9 mouse cellular contexts compared by ENCODE assay signal in genomic region chr11:4053586-4053985, GRCm38 (mm10). TPM values are rescaled to one million over a fixed set of nuclear protein-coding genes. Genes with fewer than 3 reads are reported as not detected.
DNase-seq lines count a peak whose midpoint lies in the region; ATAC-seq and TF ChIP-seq lines count a peak whose summit lies in the region.
"Had no signal": no experiment of that assay in that cellular context is flagged by ENCODE, and none has a peak within 500 bp of the region (broad histone marks: within the 10 kb centered on the region; RNA-seq: fewer than 3 reads in every experiment).

No protein-coding gene starts in this region.

- no peaks in the 10 kb centered on the region for H3K4me1 ChIP-seq in kidney, embryonic 16.5 days (ENCODE audit: insufficient read depth, low read length)
- H3K4me1 ChIP-seq in embryonic facial prominence, embryonic 14.5 days (ENCODE audit: control insufficient read depth, insufficient read depth, low read length) = no peaks in the 10 kb centered on the region
- no peaks in the 10 kb centered on the region for H3K4me1 ChIP-seq in limb, embryonic 14.5 days (ENCODE audit: control insufficient read depth, insufficient read depth, low read length)
- H3K4me1 ChIP-seq: heart, embryonic 13.5 days had no signal

- no peak overlapping the region for H3K4me3 ChIP-seq in kidney, embryonic 16.5 days (ENCODE audit: low read length)
- H3K4me3 ChIP-seq in embryonic facial prominence, embryonic 14.5 days (ENCODE audit: low read depth, low read length) = no peak overlapping the region
- H3K4me3 ChIP-seq in limb, embryonic 14.5 days (replicated peaks; ENCODE audit: low read length) = no peak overlapping the region
- H3K4me3 ChIP-seq: heart, embryonic 13.5 days had no signal

- no peak for TF ChIP-seq POLR2A in limb, embryonic 14.5 days (IDR thresholded peaks at IDR 0.05; ENCODE audit: borderline replicate concordance, extremely low read depth, insufficient read depth, insufficient read length)

- WGBS in kidney, embryonic 16.5 days = 17% methylated on average over 5 of the region's 5 CpGs
- 10% methylated on average over 5 of the region's 5 CpGs for WGBS in embryonic facial prominence, embryonic 14.5 days
- 14% methylated on average over 5 of the region's 5 CpGs for WGBS in limb, embryonic 14.5 days

- no peak overlapping the region for H3K9ac ChIP-seq in kidney, embryonic 16.5 days (replicated peaks; ENCODE audit: low read length)
- H3K9ac ChIP-seq in embryonic facial prominence, embryonic 14.5 days (ENCODE audit: low read depth, low read length) = no peak overlapping the region
- H3K9ac ChIP-seq in limb, embryonic 14.5 days (ENCODE audit: low read depth, low read length, severe bottlenecking) = no peak overlapping the region
- H3K9ac ChIP-seq: heart, embryonic 13.5 days had no signal

- DNase-seq in kidney, adult 18-20 months = peak; percentile 79
- DNase-seq in adrenal gland, postnatal 4 days (ENCODE audit: low spot score in 2 of 2) = peak; percentile 48 to 57
- peak; percentile 58 for DNase-seq in embryonic facial prominence, embryonic 14.5 days (ENCODE audit: low spot score)
- DNase-seq in kidney, adult 8-10 months = peak; percentile 79 to 84
- peak; percentile 37 for DNase-seq in limb, embryonic 14.5 days (ENCODE audit: low spot score)
- peak; percentile 52 for DNase-seq in ovary, postnatal 36 days (ENCODE audit: low spot score)
- DNase-seq in thymus, postnatal 25 days = peak; percentile 60

- no peak overlapping the region for H3K27ac ChIP-seq in kidney, embryonic 16.5 days (ENCODE audit: low read length)
- no peak overlapping the region for H3K27ac ChIP-seq in embryonic facial prominence, embryonic 14.5 days (replicated peaks; ENCODE audit: low read depth, low read length)
- no peak overlapping the region for H3K27ac ChIP-seq in limb, embryonic 14.5 days (replicated peaks; ENCODE audit: low read depth, low read length)
- H3K27ac ChIP-seq: heart, embryonic 13.5 days had no signal

- no peaks in the 10 kb centered on the region for H3K36me3 ChIP-seq in kidney, embryonic 16.5 days (ENCODE audit: insufficient read depth, low read length)
- H3K36me3 ChIP-seq in embryonic facial prominence, embryonic 14.5 days (ENCODE audit: control insufficient read depth, insufficient read depth, low read length) = no peaks in the 10 kb centered on the region
- H3K36me3 ChIP-seq in limb, embryonic 14.5 days (ENCODE audit: control insufficient read depth, insufficient read depth, low read length) = no peaks in the 10 kb centered on the region
- H3K36me3 ChIP-seq: heart, embryonic 13.5 days had no signal

- H3K27me3 ChIP-seq in kidney, embryonic 16.5 days (ENCODE audit: insufficient read depth, low read length) = no peaks in the 10 kb centered on the region
- H3K27me3 ChIP-seq in embryonic facial prominence, embryonic 14.5 days (replicated peaks; ENCODE audit: control insufficient read depth, insufficient read depth, low read length) = no peaks in the 10 kb centered on the region
- no peaks in the 10 kb centered on the region for H3K27me3 ChIP-seq in limb, embryonic 14.5 days (ENCODE audit: control insufficient read depth, insufficient read depth, low read length)
- H3K27me3 ChIP-seq: heart, embryonic 13.5 days had no signal

- H3K9me3 ChIP-seq in kidney, embryonic 16.5 days (ENCODE audit: low read length) = no peaks in the 10 kb centered on the region
- H3K9me3 ChIP-seq in embryonic facial prominence, embryonic 14.5 days (ENCODE audit: control insufficient read depth, low read length) = no peaks in the 10 kb centered on the region
- no peaks in the 10 kb centered on the region for H3K9me3 ChIP-seq in limb, embryonic 14.5 days (ENCODE audit: control insufficient read depth, low read length)
- H3K9me3 ChIP-seq: heart, embryonic 13.5 days had no signal

- no peak for ATAC-seq in kidney, embryonic 16.5 days (ENCODE audit: low FRiP score, low TSS enrichment)
- ATAC-seq in embryonic facial prominence, embryonic 14.5 days (ENCODE audit: low read depth) = no peak
- ATAC-seq in limb, embryonic 14.5 days (ENCODE audit: low FRiP score, low read depth) = no peak

- no peak overlapping the region for H3K4me2 ChIP-seq in kidney, embryonic 16.5 days (replicated peaks; ENCODE audit: low read depth, low read length)
- no peak overlapping the region for H3K4me2 ChIP-seq in embryonic facial prominence, embryonic 14.5 days (ENCODE audit: low read depth, low read length)
- H3K4me2 ChIP-seq in limb, embryonic 14.5 days (replicated peaks; ENCODE audit: low read depth, low read length, severe bottlenecking) = no peak overlapping the region
- H3K4me2 ChIP-seq: heart, embryonic 13.5 days had no signal

RNA-seq across cellular contexts. Expression of gene Sec14l3, which starts 11.1 kb away (rescaled TPM):
- 1.7 TPM in 1 of 2 replicates, not detected in the other for polyA plus RNA-seq in kidney, embryonic 16.5 days (2015; fragmentation: Nextera tagmentation; extraction: Ambion mirVana)
- total RNA-seq in adrenal gland, postnatal 4 days (2021) = under 1 TPM; 0.51 to 0.59 TPM
- polyA plus RNA-seq in embryonic facial prominence, embryonic 14.5 days (2014; fragmentation: Nextera tagmentation; extraction: Ambion mirVana) = 1.7 and 6.8 TPM in 2 replicates
- polyA plus RNA-seq in limb, embryonic 14.5 days (2012; rRNA removed) = not detected in 2 replicates
- not detected in 2 replicates for polyA plus RNA-seq in limb, embryonic 14.5 days (2014; fragmentation: Nextera tagmentation; extraction: Ambion mirVana)
- polyA plus RNA-seq: heart, embryonic 13.5 days had no signal

RNA-seq across cellular contexts. Expression of gene Sec14l4, which starts 22.3 kb away (rescaled TPM):
- polyA plus RNA-seq in kidney, embryonic 16.5 days (2015; fragmentation: Nextera tagmentation; extraction: Ambion mirVana) = 0.41 TPM in 1 of 2 replicates, not detected in the other
- 1 to 10 TPM; 2.4 to 5.0 TPM for total RNA-seq in adrenal gland, postnatal 4 days (2021)
- polyA plus RNA-seq in embryonic facial prominence, embryonic 14.5 days (2014; fragmentation: Nextera tagmentation; extraction: Ambion mirVana) = 0.29 and 0.88 TPM in 2 replicates
- polyA plus RNA-seq in limb, embryonic 14.5 days (2012; rRNA removed) = 0.11 and 0.13 TPM in 2 replicates
- polyA plus RNA-seq in limb, embryonic 14.5 days (2014; fragmentation: Nextera tagmentation; extraction: Ambion mirVana) = 0.14 and 0.32 TPM in 2 replicates
- polyA plus RNA-seq: heart, embryonic 13.5 days had no signal

RNA-seq across cellular contexts. Expression of gene Mtfp1, which starts 41.7 kb away (rescaled TPM):
- 18.5 and 20.1 TPM in 2 replicates for polyA plus RNA-seq in kidney, embryonic 16.5 days (2015; fragmentation: Nextera tagmentation; extraction: Ambion mirVana)
- 10 to 100 TPM; 17.3 to 17.7 TPM for total RNA-seq in adrenal gland, postnatal 4 days (2021)
- polyA plus RNA-seq in embryonic facial prominence, embryonic 14.5 days (2014; fragmentation: Nextera tagmentation; extraction: Ambion mirVana) = 7.5 and 8.1 TPM in 2 replicates
- polyA plus RNA-seq in limb, embryonic 14.5 days (2012; rRNA removed) = 4.7 and 5.9 TPM in 2 replicates
- polyA plus RNA-seq in limb, embryonic 14.5 days (2014; fragmentation: Nextera tagmentation; extraction: Ambion mirVana) = 5.3 and 5.9 TPM in 2 replicates
